Mouse (Mus musculus) neural tube, embryonic 11.5 days (tissue): ENCODE data around the gene Cpxm2. TPM values are rescaled to one million over a fixed set of nuclear protein-coding genes. Genes with fewer than 3 reads are reported as not detected.

Source experiments
- ATAC-seq: fragments of 200-750 bp; cut with Nextera tagmentation; 2 replicates; pipeline ENCODE4 v1.8.0; 2017; ENCODE audit warnings: moderate number of reproducible peaks, mild to moderate bottlenecking, moderate TSS enrichment, moderate library complexity; ENCODE audit not compliant: insufficient read depth, low FRiP score, low TSS enrichment
- DNase-seq: peaks from one replicate; pipeline ENCODE4 v3.0.0-alpha.2; 2015; ENCODE audit warnings: low spot score
- H3K27ac ChIP-seq: fragments of 300-500 bp; sonication (generic); 2 replicates; pipeline ENCODE4 v1.5.1; 2014; ENCODE audit warnings: low read depth, mild to moderate bottlenecking, low read length
- H3K27me3 ChIP-seq: fragments of 300-500 bp; sonication (generic); 2 replicates; pipeline ENCODE4 v1.6.1; 2014; ENCODE audit warnings: mild to moderate bottlenecking, low read length, mixed read lengths; ENCODE audit not compliant: control insufficient read depth, insufficient read depth
- H3K36me3 ChIP-seq: fragments of 300-500 bp; sonication (generic); 2 replicates; pipeline ENCODE4 v1.6.1; 2014; ENCODE audit warnings: mild to moderate bottlenecking, low read length, moderate library complexity, mixed read lengths; ENCODE audit not compliant: control insufficient read depth, insufficient read depth
- H3K4me1 ChIP-seq: fragments of 300-500 bp; sonication (generic); 2 replicates; pipeline ENCODE4 v1.6.1; 2014; ENCODE audit warnings: low read length, mixed read lengths; ENCODE audit not compliant: control insufficient read depth, insufficient read depth
- H3K4me2 ChIP-seq: fragments of 300-500 bp; sonication (generic); 2 replicates; pipeline ENCODE4 v1.6.1; 2014; ENCODE audit warnings: low read depth, mild to moderate bottlenecking, moderate library complexity
- H3K4me3 ChIP-seq: fragments of 300-500 bp; sonication (generic); 2 replicates; pipeline ENCODE4 v1.5.1; 2014; ENCODE audit warnings: low read depth, low read length
- H3K9ac ChIP-seq: fragments of 300-500 bp; sonication (generic); 2 replicates; pipeline ENCODE4 v1.6.1; 2014; ENCODE audit warnings: mild to moderate bottlenecking, low read length
- H3K9me3 ChIP-seq: fragments of 300-500 bp; sonication (generic); 2 replicates; pipeline ENCODE4 v1.6.1; 2016; ENCODE audit warnings: low read length; ENCODE audit not compliant: control insufficient read depth
- WGBS: fragments of 180-500 bp; shearing (Covaris S2); extraction: QIAGEN DNeasy Blood & Tissue Kit; methylation state at CpG from one replicate; pipeline ENCODE4 v1.1.7; 2014; 5-methylcytosine and 5-hydroxymethylcytosine counted together
- polyA plus RNA-seq: library from polyadenylated mRNA; unstranded; fragments of >200 nt; fragmentation: Nextera tagmentation; extraction: Ambion mirVana; gene quantifications from 2 replicates; pipeline ENCODE4 v1.2.1, GENCODE M21; 2014

Gene Cpxm2
- polyA plus RNA-seq, 1 experiment from 2014 or later = 1.0 TPM

DNA sequence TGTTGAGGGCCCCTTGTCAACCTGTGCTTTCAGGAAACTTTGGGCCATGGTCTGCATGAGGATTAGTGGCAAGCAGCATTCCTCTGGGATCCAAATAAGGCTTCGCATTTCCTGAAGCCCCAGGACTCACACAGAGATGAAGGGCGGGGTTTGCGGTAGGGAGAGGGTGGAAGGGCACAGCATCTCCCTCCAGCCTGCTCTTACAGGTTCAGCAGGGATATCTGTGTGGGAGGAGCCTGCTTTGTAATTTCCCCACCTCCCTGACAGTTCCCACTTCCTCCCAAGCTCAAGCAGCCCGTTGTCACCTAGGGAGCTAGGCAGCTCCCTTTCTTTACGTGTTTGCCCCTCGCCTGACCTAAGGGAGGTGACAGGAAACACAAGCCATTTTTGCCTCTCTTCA lies 165.5 kb downstream of the Cpxm2 start:
- Histone ChIP-seq H3K36me3 (no peaks in the 10 kb centered on the region), H3K27me3 (no peaks in the 10 kb centered on the region), H3K9me3 (no peaks in the 10 kb centered on the region), H3K9ac (no peak overlapping the region), H3K4me1 (no peaks in the 10 kb centered on the region), H3K4me3 (no peak overlapping the region), H3K4me2 (no peak overlapping the region), H3K27ac (no peak overlapping the region)
- WGBS = 27% methylated on average over 6 of the region's 6 CpGs
- DNase-seq (no peak), ATAC-seq (no peak)

Other genes starting within 250 kb of the Cpxm2 start
- gene Gpr26, start 188.3 kb downstream of the Cpxm2 start, polyA plus RNA-seq = 0.16 and 0.25 TPM in 2 replicates
- gene Chst15, start 162.5 kb upstream of the Cpxm2 start, polyA plus RNA-seq = 29.8 and 31.3 TPM in 2 replicates